Mouse (Mus musculus) G1E (cell line): Measurements from ENCODE around the gene Rnf207. TPM values are rescaled to one million over a fixed set of nuclear protein-coding genes. Genes with fewer than 3 reads are reported as not detected.

Experiments used
- ATAC-seq: 2 replicates; pipeline ENCODE4 v1.8.0; 2016; ENCODE audit warnings: mild to moderate bottlenecking; ENCODE audit not compliant: insufficient number of reproducible peaks, poor library complexity, low FRiP score, severe bottlenecking; ENCODE audit errors: extremely low read depth
- DNase-seq: peaks from one replicate; pipeline ENCODE4 v3.0.0; 2012; ENCODE audit warnings: low spot score
- H3K27me3 ChIP-seq: 2 replicates; pipeline ENCODE4 v1.6.1; 2012; ENCODE audit warnings: mild to moderate bottlenecking, low read length, inconsistent platforms; ENCODE audit not compliant: insufficient read depth
- H3K36me3 ChIP-seq: replicated peaks from 2 replicates; pipeline ENCODE3; 2012; ENCODE audit warnings: mild to moderate bottlenecking, inconsistent platforms
- H3K4me1 ChIP-seq: 2 replicates; pipeline ENCODE4 v1.6.1; 2012; ENCODE audit warnings: low read depth, low read length, inconsistent platforms, mixed read lengths; ENCODE audit not compliant: insufficient read depth
- H3K4me3 ChIP-seq: 2 replicates; pipeline ENCODE4 v1.5.1; 2012; ENCODE audit warnings: low read depth, mild to moderate bottlenecking, inconsistent platforms, low read length, moderate library complexity, mixed read lengths
- H3K9me3 ChIP-seq: replicated peaks from 2 replicates; pipeline ENCODE4 v1.6.1; 2012; ENCODE audit warnings: inconsistent platforms
- CTCF ChIP-seq: IDR thresholded peaks from 2 replicates; pipeline ENCODE4 v1.5.1; 2012; ENCODE audit warnings: low read depth, low read length, inconsistent platforms, mixed read lengths
- GATA1 ChIP-seq: IDR thresholded peaks from 2 replicates; pipeline ENCODE4 v1.6.1; 2012; ENCODE audit warnings: borderline replicate concordance, low read length, inconsistent platforms, mixed read lengths
- GATA2 ChIP-seq: IDR thresholded peaks from 2 replicates; pipeline ENCODE4 v1.6.1; 2012; ENCODE audit warnings: low read depth, low read length, inconsistent platforms, borderline replicate concordance
- POLR2AphosphoS5 ChIP-seq: IDR thresholded peaks from 2 replicates; pipeline ENCODE4 v1.6.1; 2012; ENCODE audit warnings: low read depth, low read length, inconsistent platforms; ENCODE audit not compliant: insufficient replicate concordance
- TAL1 ChIP-seq: conservative IDR thresholded peaks from 2 replicates; pipeline ENCODE4 v1.6.1; 2012; ENCODE audit warnings: low read depth, low read length, inconsistent platforms, mixed read lengths
- polyA plus RNA-seq: library from polyadenylated mRNA; stranded (reverse); fragments of >175 nt; gene quantifications from 2 replicates; pipeline ENCODE4 v1.2.3, GENCODE M21; 2012
- total RNA-seq, 2 experiments: library from RNA; stranded (forward) in 1 of 2; stranded (reverse) in 1 of 2; fragments of 200-1000 nt in 1 of 2; fragments of >200 nt in 1 of 2; fragmentation: Nextera tagmentation in 1 of 2; gene quantifications; 2 replicates each; pipeline ENCODE4 v1.2.3; 2014 to 2017

The Rnf207 gene
- total and polyA plus RNA-seq, 3 experiments: 0.11 TPM; not detected in 2

- H3K36me3 ChIP-seq: no peaks in the 10 kb centered on the region
- H3K4me1 ChIP-seq: no peaks in the 10 kb centered on the region
- H3K27me3 ChIP-seq: peaks cover 11% of the 10 kb centered on the region; the same call in 1 of the 2 replicates
- no peak for DNase-seq
- H3K9me3 ChIP-seq: peaks cover 14% of the 10 kb centered on the region
- TF ChIP-seq TAL1: no peak
- TF ChIP-seq GATA2: no peak
- no peak for TF ChIP-seq POLR2AphosphoS5
- no peak for TF ChIP-seq GATA1
- TF ChIP-seq CTCF: no peak
- no peak for ATAC-seq
- no peak overlapping the region for H3K4me3 ChIP-seq
Observed at GRCm38 (mm10) chr4:152317631-152318033, 1.2 kb downstream of the Rnf207 start.

GRCm38 (mm10) chr4:152315498-152316213, 3.1 kb downstream of the Rnf207 start:
- no peak overlapping the region for H3K4me3 ChIP-seq
- H3K4me1 ChIP-seq: peaks cover 3% of the 10 kb centered on the region; the same call in 1 of the 2 replicates
- no peak for DNase-seq

GRCm38 (mm10) chr4:152313934-152314333, 4.9 kb downstream of the Rnf207 start:
- Histone ChIP-seq H3K27me3 (peaks cover 11% of the 10 kb centered on the region; the same call in 1 of the 2 replicates), H3K4me1 (peaks cover 3% of the 10 kb centered on the region; the same call in 1 of the 2 replicates), H3K4me3 (no peak overlapping the region), H3K9me3 (peaks cover 13% of the 10 kb centered on the region), H3K36me3 (peaks cover 9% of the 10 kb centered on the region)
- DNase-seq (no peak), ATAC-seq (no peak)
- TF ChIP-seq GATA1 (no peak), TAL1 (no peak), POLR2AphosphoS5 (no peak), CTCF (no peak), GATA2 (no peak)

More at GRCm38 (mm10) chr4:152315498-152316213, 3.1 kb downstream of the Rnf207 start:
- H3K9me3 ChIP-seq: peaks cover 14% of the 10 kb centered on the region
- TF ChIP-seq POLR2AphosphoS5 (no peak), TAL1 (no peak), CTCF (no peak), GATA2 (no peak), GATA1 (no peak)
- peaks cover 11% of the 10 kb centered on the region; the same call in 1 of the 2 replicates for H3K27me3 ChIP-seq
- H3K36me3 ChIP-seq: no peaks in the 10 kb centered on the region
- no peak for ATAC-seq

GRCm38 (mm10) chr4:152313211-152313632, 5.6 kb downstream of the Rnf207 start:
- Histone ChIP-seq H3K36me3 (peaks cover 15% of the 10 kb centered on the region), H3K4me1 (peaks cover 3% of the 10 kb centered on the region; the same call in 1 of the 2 replicates), H3K27me3 (peaks cover 11% of the 10 kb centered on the region; the same call in 1 of the 2 replicates), H3K9me3 (peaks cover 7% of the 10 kb centered on the region), H3K4me3 (no peak overlapping the region)
- TF ChIP-seq CTCF (no peak), TAL1 (no peak), GATA2 (no peak), GATA1 (no peak), POLR2AphosphoS5 (no peak)
- no peak for ATAC-seq
- no peak for DNase-seq

GRCm38 (mm10) chr4:152312186-152312585, 6.6 kb downstream of the Rnf207 start:
- ATAC-seq (no peak), DNase-seq (no peak)
- Histone ChIP-seq H3K27me3 (peaks cover 9% of the 10 kb centered on the region; the same call in 1 of the 2 replicates), H3K4me3 (no peak overlapping the region), H3K9me3 (peaks cover 7% of the 10 kb centered on the region), H3K4me1 (peaks cover 3% of the 10 kb centered on the region; the same call in 1 of the 2 replicates), H3K36me3 (peaks cover 24% of the 10 kb centered on the region)
- TF ChIP-seq CTCF (no peak), GATA2 (no peak), GATA1 (no peak), TAL1 (no peak), POLR2AphosphoS5 (no peak)

- H3K27me3 ChIP-seq: no peaks in the 10 kb centered on the region; the same call in 1 of the 2 replicates
- no peak for TF ChIP-seq GATA1
- no peak for TF ChIP-seq POLR2AphosphoS5
- no peak for TF ChIP-seq TAL1
- TF ChIP-seq GATA2: no peak
- no peak for TF ChIP-seq CTCF
- DNase-seq (no peak), ATAC-seq (no peak)
- H3K36me3 ChIP-seq: peaks cover 69% of the 10 kb centered on the region
- no peak overlapping the region for H3K4me3 ChIP-seq
- H3K9me3 ChIP-seq: no peaks in the 10 kb centered on the region
- H3K4me1 ChIP-seq: peaks cover 3% of the 10 kb centered on the region; the same call in 1 of the 2 replicates
Observed at GRCm38 (mm10) chr4:152307542-152307941, 11.3 kb downstream of the Rnf207 start.
